Comparison of ENCODE assay signal across 13 mouse cellular contexts in the genomic region with DNA sequence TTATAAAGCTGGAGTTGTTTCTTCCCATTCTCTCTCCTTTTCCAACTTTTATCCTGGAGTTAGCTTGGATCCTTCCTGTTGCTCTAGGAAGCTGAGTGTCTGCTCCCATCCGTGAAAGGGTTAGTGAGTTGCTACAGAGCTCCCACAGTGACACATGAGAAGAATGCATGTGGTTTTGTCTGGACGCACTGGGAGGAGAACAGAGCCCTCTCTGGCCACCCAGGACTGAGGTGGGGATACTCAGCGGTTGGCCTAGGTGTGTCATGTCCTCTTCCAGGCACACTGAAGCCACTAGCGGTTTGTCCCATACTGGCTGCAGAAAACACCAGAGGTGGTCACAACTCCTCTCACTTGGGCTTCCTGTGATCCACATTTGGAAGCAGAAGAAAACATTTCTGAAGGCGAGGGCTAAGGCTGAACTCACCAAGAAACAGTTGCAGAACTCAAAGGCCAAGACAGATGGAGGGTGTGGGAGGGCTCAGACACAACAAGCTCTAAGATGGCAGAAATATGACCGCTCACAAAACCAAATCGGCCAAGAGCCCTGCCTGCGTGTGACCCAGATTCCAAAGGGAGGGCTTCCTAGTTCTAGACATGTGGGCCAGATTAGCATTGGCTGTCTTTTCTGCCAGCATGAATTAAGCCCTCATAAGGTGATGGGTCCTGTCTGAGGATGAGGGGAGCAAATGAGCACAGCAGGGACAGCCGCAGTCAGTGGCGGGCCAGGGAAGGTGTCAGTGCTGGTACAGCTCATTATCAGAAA. TPM values are rescaled to one million over a fixed set of nuclear protein-coding genes. Genes with fewer than 3 reads are reported as not detected.
DNase-seq lines count a peak whose midpoint lies in the region; ATAC-seq and TF ChIP-seq lines count a peak whose summit lies in the region.
"Had no signal": no experiment of that assay in that cellular context is flagged by ENCODE, and none has a peak within 500 bp of the region (broad histone marks: within the 10 kb centered on the region; RNA-seq: fewer than 3 reads in every experiment).

No protein-coding gene starts in this region.

- H3K27ac ChIP-seq in left cerebral cortex, adult 2 months: peak overlapping the region; percentile 48; the same call in 1 of the 2 replicates
- H3K27ac ChIP-seq in forebrain, embryonic 14.5 days (ENCODE audit: low read depth, low read length): no peak overlapping the region
- H3K27ac ChIP-seq: liver, embryonic 15.5 days had no signal

- H3K4me3 ChIP-seq in left cerebral cortex, adult 2 months: no peak overlapping the region
- H3K4me3 ChIP-seq in forebrain, embryonic 14.5 days (ENCODE audit: low read depth, low read length): no peak overlapping the region
- H3K4me3 ChIP-seq: heart, embryonic 12.5 days; liver, embryonic 15.5 days had no signal

- H3K36me3 ChIP-seq in forebrain, embryonic 14.5 days (ENCODE audit: control insufficient read depth, insufficient read depth, low read length): no peaks in the 10 kb centered on the region
- H3K36me3 ChIP-seq: heart, embryonic 12.5 days; liver, embryonic 15.5 days had no signal

- WGBS in forebrain, embryonic 14.5 days: 75% methylated on average over 10 of the region's 10 CpGs

- intact Hi-C loops in left cerebral cortex, postnatal 10 days (cut with DNase I): loop anchor here (10.0 kb wide), 1 partner anchor 216 kb away; no protein-coding TSS in a partner anchor
- intact Hi-C loops in left cerebral cortex, adult 2 months (cut with DNase I): loop anchor here (2.0 to 10.0 kb wide), 2 partner anchors 112 to 216 kb away; no protein-coding TSS in a partner anchor

- no peak overlapping the region for H3K4me2 ChIP-seq in forebrain, embryonic 14.5 days (ENCODE audit: low read length)
- H3K4me2 ChIP-seq: heart, embryonic 12.5 days; liver, embryonic 15.5 days had no signal

- H3K27me3 ChIP-seq in forebrain, embryonic 14.5 days (replicated peaks; ENCODE audit: control insufficient read depth, insufficient read depth, low read length): no peaks in the 10 kb centered on the region
- H3K27me3 ChIP-seq: CH12.LX; heart, embryonic 12.5 days; liver, embryonic 15.5 days had no signal

- no peak for TF ChIP-seq CTCF in left cerebral cortex, adult 2 months (IDR thresholded peaks at IDR 0.05)

- no peak for ATAC-seq in forebrain, embryonic 14.5 days

- no peak overlapping the region for H3K9ac ChIP-seq in forebrain, embryonic 14.5 days (ENCODE audit: low read length)
- H3K9ac ChIP-seq: heart, embryonic 12.5 days; liver, embryonic 15.5 days had no signal

- no peaks in the 10 kb centered on the region for H3K9me3 ChIP-seq in forebrain, embryonic 14.5 days (replicated peaks; ENCODE audit: control insufficient read depth, low read length)
- H3K9me3 ChIP-seq: heart, embryonic 12.5 days; liver, embryonic 15.5 days had no signal

- peak; percentile 40 for DNase-seq in left cerebral cortex, adult 11 months (ENCODE audit: low spot score)
- no peak for DNase-seq in left cerebral cortex, postnatal 10 days (ENCODE audit: extremely low spot score in 1 of 2, low spot score in 2 of 2)
- DNase-seq in cerebellum, adult 18-20 months: peak; percentile 41 to 63
- DNase-seq in cerebellum, adult 9-11 months: peak; percentile 79
- no peak for DNase-seq in left cerebral cortex, adult 2 months (ENCODE audit: extremely low spot score in 1 of 2, low spot score in 2 of 2)
- no peak for DNase-seq in forebrain, embryonic 14.5 days (ENCODE audit: low spot score)
- DNase-seq in lung, postnatal 25 days (ENCODE audit: low spot score): no peak
- DNase-seq in testis, postnatal 14 days (ENCODE audit: low spot score): no peak
- DNase-seq: adrenal gland, postnatal 10 days; kidney, adult 18-20 months had no signal

- H3K4me1 ChIP-seq in forebrain, embryonic 14.5 days (ENCODE audit: control insufficient read depth, insufficient read depth, low read length): peaks cover 17% of the 10 kb centered on the region
- H3K4me1 ChIP-seq: liver, embryonic 15.5 days had no signal

RNA-seq across cellular contexts. Expression of gene Sh3bgrl2, which starts 52.3 kb away (rescaled TPM):
- total RNA-seq in left cerebral cortex, postnatal 10 days (2021): 10 to 100 TPM; 25.9 to 28.9 TPM
- 10 to 100 TPM; 30.7 to 36.1 TPM for total RNA-seq in left cerebral cortex, adult 2 months (2021)
- polyA plus RNA-seq in forebrain, embryonic 14.5 days (2014; fragmentation: Nextera tagmentation; extraction: Ambion mirVana): 26.3 and 26.4 TPM in 2 replicates

Comparison
In these comparisons a context has a peak if more than half of its experiments do, and no peak if none do; other contexts are left out.
1. DNase-seq: peak in left cerebral cortex, adult 11 months (single experiment), cerebellum, adult 18-20 months (2 of 2) and cerebellum, adult 9-11 months (single experiment); none in left cerebral cortex, postnatal 10 days (0 of 2), left cerebral cortex, adult 2 months (0 of 2), forebrain, embryonic 14.5 days (single experiment), lung, postnatal 25 days (single experiment) and testis, postnatal 14 days (single experiment).